Mouse (Mus musculus): ENCODE measurements around the gene Sirt7. TPM values are rescaled to one million over a fixed set of nuclear protein-coding genes. Genes with fewer than 3 reads are reported as not detected.
A peak's percentile ranks its signal among the peaks of the same experiment; 100 is the strongest.
"Not testable (repeated sequence)": the region's sequence is repeated elsewhere in the genome, so short reads cannot be mapped to it uniquely, and the experiment has no call there.

Gene Sirt7
- polyA plus RNA-seq, 1 experiment = 10.8 TPM

DNA sequence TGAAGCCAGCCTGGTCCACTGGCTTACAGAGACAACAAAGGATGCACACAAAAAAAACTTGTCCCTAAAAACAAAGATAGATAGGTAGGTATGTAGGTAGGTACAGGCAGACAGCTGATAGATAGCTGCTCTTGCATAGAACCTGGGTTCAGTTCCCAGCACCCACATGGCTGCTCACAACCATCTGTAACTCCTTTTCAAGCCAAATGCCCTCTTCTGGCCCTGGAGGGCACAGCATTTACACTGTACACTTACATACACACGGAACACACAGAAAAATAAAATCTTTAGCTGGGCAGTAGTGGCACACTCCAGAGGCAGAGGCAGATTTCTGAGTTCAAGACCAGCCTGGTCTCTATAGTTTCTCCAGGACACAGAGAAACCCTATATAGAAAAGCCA is 41.1 kb downstream of the Sirt7 start:
- H3K4me1 ChIP-seq (ENCODE audit: control insufficient read depth, insufficient read depth, low read length) = peaks cover 4% of the 10 kb centered on the region
- no peak overlapping the region for H3K27ac ChIP-seq (ENCODE audit: insufficient read depth, low read length)
- no peaks in the 10 kb centered on the region for H3K27me3 ChIP-seq (ENCODE audit: control insufficient read depth, insufficient read depth, low read length, poor library complexity, severe bottlenecking)
- H3K36me3 ChIP-seq (ENCODE audit: control insufficient read depth, insufficient read depth, low read length, poor library complexity, severe bottlenecking) = peaks cover 41% of the 10 kb centered on the region
- H3K4me3 ChIP-seq (ENCODE audit: low read depth, low read length) = no peak overlapping the region
- no peak for TF ChIP-seq POLR2A (IDR thresholded peaks at IDR 0.05; ENCODE audit: insufficient read depth, low read length)
- TF ChIP-seq CTCF (IDR thresholded peaks at IDR 0.05; ENCODE audit: low read depth, low read length) = no peak
- no peak for TF ChIP-seq EP300 (IDR thresholded peaks at IDR 0.05; ENCODE audit: insufficient read depth, low read depth, low read length)
- H3K9ac ChIP-seq (ENCODE audit: low read depth, poor library complexity, severe bottlenecking) = no peak overlapping the region
- no peaks in the 10 kb centered on the region for H3K9me3 ChIP-seq (replicated peaks; ENCODE audit: control insufficient read depth, insufficient read depth, low read length, poor library complexity, severe bottlenecking)

DNA sequence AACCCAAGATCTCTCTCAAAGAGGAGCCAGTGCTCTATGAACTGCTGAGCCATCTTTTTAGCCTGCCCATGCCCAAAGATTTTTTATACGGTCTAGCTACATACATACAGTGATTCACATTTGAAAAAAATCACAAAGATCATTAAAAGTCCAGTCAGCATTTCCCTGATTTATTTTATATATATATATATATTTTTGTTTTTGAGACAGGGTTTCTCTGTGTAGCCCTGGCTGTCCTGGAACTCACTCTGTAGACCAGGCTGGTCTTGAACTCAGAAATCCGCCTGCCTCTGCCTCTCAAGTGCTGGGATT is 42.1 kb downstream of the Sirt7 start:
- H3K27me3 ChIP-seq (ENCODE audit: control insufficient read depth, insufficient read depth, low read length, poor library complexity, severe bottlenecking); H3K4me3 ChIP-seq (ENCODE audit: low read depth, low read length); H3K4me1 ChIP-seq (ENCODE audit: control insufficient read depth, insufficient read depth, low read length); H3K9ac ChIP-seq (ENCODE audit: low read depth, poor library complexity, severe bottlenecking); H3K9me3 ChIP-seq (replicated peaks; ENCODE audit: control insufficient read depth, insufficient read depth, low read length, poor library complexity, severe bottlenecking); H3K27ac ChIP-seq (ENCODE audit: insufficient read depth, low read length): not testable (repeated sequence)
- H3K36me3 ChIP-seq (ENCODE audit: control insufficient read depth, insufficient read depth, low read length, poor library complexity, severe bottlenecking) = peaks cover 43% of the 10 kb centered on the region

DNA sequence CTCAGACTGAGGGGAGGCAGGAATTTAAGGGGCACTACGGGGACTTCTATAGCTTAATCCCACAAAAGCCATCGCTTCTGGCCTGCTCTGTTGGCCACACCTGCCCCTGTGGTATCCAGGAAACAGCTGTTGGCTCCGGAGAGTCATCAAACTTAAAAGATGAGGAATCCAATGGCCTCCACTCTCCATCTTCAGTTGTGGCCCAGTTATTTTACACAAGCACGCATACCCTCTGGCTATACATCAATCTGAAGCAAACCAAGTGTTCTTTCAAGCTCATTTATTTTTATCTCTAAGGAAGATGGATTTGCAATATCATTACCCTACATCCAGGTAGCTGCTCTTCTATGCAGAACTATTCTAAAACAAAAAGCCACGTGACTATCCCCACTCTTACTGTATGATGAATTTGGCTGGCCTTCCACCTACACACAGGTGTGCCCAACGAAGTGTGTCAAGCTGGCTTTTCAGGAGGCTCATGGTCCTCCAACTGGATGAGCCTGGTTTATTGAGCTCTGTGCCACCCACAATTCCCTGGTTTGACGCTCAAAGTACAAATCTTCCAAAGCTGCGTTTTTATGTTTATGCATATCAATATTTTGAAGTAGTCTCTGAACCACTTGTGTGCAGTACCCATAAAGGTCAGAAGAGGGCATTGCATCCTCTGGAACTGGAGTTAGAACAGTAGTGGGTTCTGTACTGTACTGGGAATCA is 42.6 kb downstream of the Sirt7 start:
- Histone ChIP-seq H3K36me3 (ENCODE audit: control insufficient read depth, insufficient read depth, low read length, poor library complexity, severe bottlenecking) (peaks cover 40% of the 10 kb centered on the region), H3K9me3 (replicated peaks; ENCODE audit: control insufficient read depth, insufficient read depth, low read length, poor library complexity, severe bottlenecking) (no peaks in the 10 kb centered on the region), H3K4me1 (ENCODE audit: control insufficient read depth, insufficient read depth, low read length) (peaks cover 4% of the 10 kb centered on the region), H3K9ac (ENCODE audit: low read depth, poor library complexity, severe bottlenecking) (peak overlapping the region; percentile 86), H3K27me3 (ENCODE audit: control insufficient read depth, insufficient read depth, low read length, poor library complexity, severe bottlenecking) (no peaks in the 10 kb centered on the region), H3K27ac (ENCODE audit: insufficient read depth, low read length) (peak overlapping the region; percentile 87), H3K4me3 (ENCODE audit: low read depth, low read length) (peak overlapping the region; percentile 86)
- TF ChIP-seq POLR2A (IDR thresholded peaks at IDR 0.05; ENCODE audit: insufficient read depth, low read length) = no peak
- TF ChIP-seq CTCF (IDR thresholded peaks at IDR 0.05; ENCODE audit: low read depth, low read length) = no peak
- no peak for TF ChIP-seq EP300 (IDR thresholded peaks at IDR 0.05; ENCODE audit: insufficient read depth, low read depth, low read length)

DNA sequence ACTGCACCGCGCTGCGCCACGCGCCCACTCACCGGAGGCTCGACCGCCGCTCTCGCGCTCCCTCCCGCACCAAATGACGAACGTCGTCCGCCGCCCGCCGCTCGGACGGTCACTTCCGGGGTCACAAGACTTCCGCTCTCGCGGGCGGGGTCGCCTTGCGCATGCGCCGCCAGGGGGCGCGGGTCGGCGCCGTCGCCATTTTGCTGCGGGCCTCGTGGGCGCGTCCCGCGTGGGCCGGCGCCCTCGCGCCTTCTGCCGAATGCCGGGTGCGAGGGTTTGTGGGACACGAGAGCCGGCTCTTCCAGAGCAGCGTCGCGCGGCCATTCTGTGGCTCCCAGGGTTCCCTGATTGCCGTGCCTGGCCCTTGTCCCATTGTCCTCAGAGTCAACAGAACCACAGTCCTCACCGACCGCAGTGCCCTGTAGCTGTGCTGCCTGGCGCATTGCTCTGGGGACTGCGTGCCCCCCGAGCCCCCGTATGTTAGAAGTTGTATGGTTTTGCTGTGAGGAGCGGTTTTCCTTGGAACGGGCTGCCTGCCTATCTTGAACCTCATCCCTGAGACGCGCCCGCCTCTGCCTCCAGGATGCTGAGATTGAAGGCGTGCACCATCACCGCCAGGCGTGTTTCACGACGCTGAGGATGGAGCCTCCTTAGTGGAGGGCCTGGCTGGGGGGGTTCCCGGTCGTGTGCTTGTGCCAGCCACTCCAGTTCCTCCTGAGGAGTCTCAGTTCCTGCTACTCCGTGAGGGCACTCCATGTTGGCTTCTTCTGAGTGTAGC is 43.4 kb downstream of the Sirt7 start, which contains the start of gene Arhgdia:
TSS of gene Arhgdia (minus strand) at position 135 of the 778 bp plus-strand sequence.
- Histone ChIP-seq H3K9me3 (replicated peaks; ENCODE audit: control insufficient read depth, insufficient read depth, low read length, poor library complexity, severe bottlenecking) (no peaks in the 10 kb centered on the region), H3K9ac (ENCODE audit: low read depth, poor library complexity, severe bottlenecking) (peak within 1 kb of the TSS; percentile 86), H3K4me1 (ENCODE audit: control insufficient read depth, insufficient read depth, low read length) (peaks cover 4% of the 10 kb centered on the region), H3K4me3 (ENCODE audit: low read depth, low read length) (peak within 1 kb of the TSS; percentile 86), H3K27me3 (ENCODE audit: control insufficient read depth, insufficient read depth, low read length, poor library complexity, severe bottlenecking) (no peaks in the 10 kb centered on the region), H3K36me3 (ENCODE audit: control insufficient read depth, insufficient read depth, low read length, poor library complexity, severe bottlenecking) (peaks cover 37% of the 10 kb centered on the region), H3K27ac (ENCODE audit: insufficient read depth, low read length) (peak within 1 kb of the TSS; percentile 87)
- TF ChIP-seq CTCF (IDR thresholded peaks at IDR 0.05; ENCODE audit: low read depth, low read length) = no peak
- TF ChIP-seq EP300 (IDR thresholded peaks at IDR 0.05; ENCODE audit: insufficient read depth, low read depth, low read length) = 0 out of 2 replicates have a peak, but pooled peaks have one; percentile 56

DNA sequence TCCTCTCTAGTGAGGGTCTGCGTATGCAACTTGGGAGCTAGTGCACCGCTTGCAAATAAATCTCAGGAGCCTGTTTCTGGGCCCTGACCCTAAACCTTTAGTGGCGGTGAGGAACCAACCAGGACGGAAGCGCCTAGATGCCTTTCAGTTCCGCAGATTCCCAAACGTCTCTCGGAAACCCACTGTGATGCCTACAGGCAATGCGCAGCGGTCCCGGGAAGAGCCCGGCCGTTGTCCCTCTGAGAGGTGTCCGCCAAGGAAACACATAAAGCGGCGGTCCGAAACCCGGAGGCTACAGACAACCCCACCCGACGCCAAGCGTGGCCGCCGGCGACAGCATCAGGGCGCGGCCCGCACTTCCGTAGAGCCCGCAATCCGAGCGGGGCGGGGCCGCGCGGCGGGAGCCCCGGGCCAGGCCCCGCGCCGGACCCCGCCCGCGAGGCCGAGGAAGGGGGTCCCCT is 44.1 kb downstream of the Sirt7 start:
- Histone ChIP-seq H3K9me3 (replicated peaks; ENCODE audit: control insufficient read depth, insufficient read depth, low read length, poor library complexity, severe bottlenecking) (no peaks in the 10 kb centered on the region), H3K36me3 (ENCODE audit: control insufficient read depth, insufficient read depth, low read length, poor library complexity, severe bottlenecking) (peaks cover 32% of the 10 kb centered on the region), H3K27ac (ENCODE audit: insufficient read depth, low read length) (peak overlapping the region; percentile 27), H3K27me3 (ENCODE audit: control insufficient read depth, insufficient read depth, low read length, poor library complexity, severe bottlenecking) (no peaks in the 10 kb centered on the region), H3K4me3 (ENCODE audit: low read depth, low read length) (peak overlapping the region; percentile 86), H3K4me1 (ENCODE audit: control insufficient read depth, insufficient read depth, low read length) (peaks cover 4% of the 10 kb centered on the region), H3K9ac (ENCODE audit: low read depth, poor library complexity, severe bottlenecking) (peak overlapping the region; percentile 86)
- TF ChIP-seq CTCF (IDR thresholded peaks at IDR 0.05; ENCODE audit: low read depth, low read length) (no peak), POLR2A (IDR thresholded peaks at IDR 0.05; ENCODE audit: insufficient read depth, low read length) (no peak), EP300 (IDR thresholded peaks at IDR 0.05; ENCODE audit: insufficient read depth, low read depth, low read length) (no peak)

DNA sequence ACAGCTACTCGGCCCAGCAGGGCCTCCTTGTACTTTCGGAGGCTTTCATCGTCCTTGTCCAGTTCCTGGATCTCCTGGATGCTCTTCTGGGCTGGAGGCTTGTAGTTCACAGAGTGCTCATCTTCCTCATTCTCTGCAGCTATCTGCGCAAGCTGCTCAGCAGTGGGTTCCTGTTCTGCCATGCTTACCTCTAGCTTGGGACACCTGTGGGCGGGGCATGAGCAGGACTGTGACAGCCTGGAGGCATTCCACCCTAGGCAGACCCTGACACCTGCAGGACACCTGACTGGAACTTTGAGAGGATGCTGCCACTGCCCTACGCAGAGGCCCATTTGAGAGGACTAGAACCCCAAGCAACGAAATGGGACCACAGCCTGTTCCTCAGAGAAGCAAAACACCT is 44.9 kb downstream of the Sirt7 start:
- Histone ChIP-seq H3K27me3 (ENCODE audit: control insufficient read depth, insufficient read depth, low read length, poor library complexity, severe bottlenecking) (no peaks in the 10 kb centered on the region), H3K9ac (ENCODE audit: low read depth, poor library complexity, severe bottlenecking) (peak overlapping the region; percentile 86), H3K36me3 (ENCODE audit: control insufficient read depth, insufficient read depth, low read length, poor library complexity, severe bottlenecking) (peaks cover 25% of the 10 kb centered on the region), H3K9me3 (replicated peaks; ENCODE audit: control insufficient read depth, insufficient read depth, low read length, poor library complexity, severe bottlenecking) (no peaks in the 10 kb centered on the region), H3K27ac (ENCODE audit: insufficient read depth, low read length) (0 out of 2 replicates have a peak overlapping the region, but pooled peaks have one; percentile 27), H3K4me1 (ENCODE audit: control insufficient read depth, insufficient read depth, low read length) (peaks cover 4% of the 10 kb centered on the region), H3K4me3 (ENCODE audit: low read depth, low read length) (peak overlapping the region; percentile 86)
- no peak for TF ChIP-seq CTCF (IDR thresholded peaks at IDR 0.05; ENCODE audit: low read depth, low read length)
- no peak for TF ChIP-seq POLR2A (IDR thresholded peaks at IDR 0.05; ENCODE audit: insufficient read depth, low read length)
- TF ChIP-seq EP300 (IDR thresholded peaks at IDR 0.05; ENCODE audit: insufficient read depth, low read depth, low read length) = no peak
